Mouse (Mus musculus): ENCODE data around the gene Dpysl4.
A peak's percentile ranks its signal among the peaks of the same experiment; 100 is the strongest.

Dpysl4 gene

DNA sequence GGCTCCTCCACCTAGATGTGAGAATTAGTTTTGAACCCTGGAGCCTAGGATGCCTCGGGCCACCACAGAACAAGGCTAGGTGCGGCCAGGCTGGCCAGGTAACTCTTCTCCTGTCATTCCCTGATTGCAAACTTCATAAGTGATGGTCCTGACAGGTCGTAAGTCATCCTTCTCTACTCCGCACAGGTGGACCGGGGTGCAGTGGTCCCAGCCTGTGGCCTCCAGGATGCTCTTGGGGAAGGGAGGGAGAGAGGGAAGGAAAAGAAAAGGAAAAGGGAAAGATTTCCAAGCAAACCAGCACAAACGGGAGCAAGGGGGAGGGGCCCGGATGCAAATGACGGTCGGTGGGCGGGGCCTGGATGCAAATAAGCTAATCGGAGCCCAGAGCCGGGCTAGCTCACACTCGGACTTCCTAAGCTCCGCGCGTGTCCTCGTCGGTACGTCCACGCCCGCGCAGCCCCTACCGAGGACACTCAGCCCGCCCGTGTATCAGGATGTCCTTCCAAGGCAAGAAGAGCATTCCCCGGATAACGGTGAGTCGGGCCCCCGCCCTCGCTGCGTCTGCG is at the start of gene Dpysl4:
Gene Dpysl4, plus strand, starts transcription at position 373 of the 566 bp plus-strand sequence.
- peak; percentile 61 to 82 for DNase-seq (ENCODE audit: inconsistent age in 2 of 2, low spot score in 1 of 2)

- peak in 1 of 2 experiments; percentile 44 for DNase-seq (ENCODE audit: inconsistent age in 2 of 2, low spot score in 1 of 2)
These were observed 22.4 kb upstream of the Dpysl4 start for GRCm38 (mm10) chr7:139063406-139063805.

DNA sequence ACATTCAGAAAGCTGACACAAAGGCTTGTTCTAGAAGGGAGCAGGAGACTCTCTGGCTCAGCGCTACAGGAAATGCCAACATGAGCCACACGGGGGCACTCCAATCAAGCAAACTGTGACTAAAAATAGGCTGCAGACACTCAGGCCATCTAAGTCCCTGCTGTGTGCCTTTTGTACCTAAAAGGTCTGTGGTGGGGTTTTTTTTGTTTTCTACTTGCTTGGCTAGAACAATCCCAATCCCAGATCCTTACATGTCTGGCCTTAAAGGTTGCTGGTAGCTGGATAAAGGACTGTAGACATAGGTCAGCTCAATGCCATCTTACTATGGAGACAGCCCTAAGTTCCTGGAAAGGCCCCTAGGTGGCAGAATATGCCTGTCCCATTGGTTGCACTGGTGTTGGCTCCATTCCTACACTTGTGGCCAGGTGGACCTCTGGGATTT is 17.6 kb upstream of the Dpysl4 start:
- DNase-seq (ENCODE audit: inconsistent age in 2 of 2, low spot score in 1 of 2): peak; percentile 59 to 89

GRCm38 (mm10) chr7:139074189-139074588 is 11.6 kb upstream of the Dpysl4 start:
- no peak for DNase-seq (ENCODE audit: inconsistent age in 2 of 2, low spot score in 1 of 2)

DNA sequence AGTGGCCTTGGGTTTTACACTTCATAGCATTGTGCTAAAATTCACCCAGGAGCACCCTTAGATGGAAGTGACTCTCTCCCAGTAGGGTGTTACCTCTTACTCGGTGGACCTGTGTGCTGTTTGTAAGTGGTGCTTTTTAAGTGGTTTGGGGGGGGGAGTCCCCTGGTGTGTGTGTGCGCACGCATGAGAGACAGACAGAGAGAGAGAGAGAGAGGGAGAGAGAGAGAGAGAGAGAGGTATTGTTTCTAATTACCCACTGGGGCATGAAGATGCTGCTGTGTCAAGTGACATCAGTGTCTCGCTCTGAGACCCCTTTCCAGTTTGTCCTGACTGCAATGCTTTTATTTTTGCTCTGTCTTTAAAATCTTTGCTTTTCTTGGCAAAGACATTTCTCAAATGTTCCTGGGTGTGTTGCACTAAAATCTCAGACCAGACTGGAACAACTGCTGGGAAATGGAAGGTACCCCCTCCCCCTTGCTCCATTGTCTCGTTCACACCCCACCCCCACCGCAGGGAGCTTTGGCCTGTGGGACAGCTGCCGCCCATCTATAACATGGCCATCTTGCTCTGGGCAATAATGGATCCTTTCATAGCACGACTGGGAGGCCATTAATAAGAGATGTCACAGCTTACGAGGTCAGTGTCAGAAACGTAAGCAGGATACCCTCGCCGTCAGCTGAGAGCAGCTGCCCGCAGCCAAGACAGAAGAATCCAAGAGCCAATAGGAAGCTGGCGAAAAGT is 10.6 kb upstream of the Dpysl4 start:
- no peak for DNase-seq (ENCODE audit: inconsistent age in 2 of 2, low spot score in 1 of 2)

- no peak for DNase-seq (ENCODE audit: inconsistent age in 2 of 2, low spot score in 1 of 2)
These were observed 8.5 kb upstream of the Dpysl4 start for GRCm38 (mm10) chr7:139077283-139077682.

GRCm38 (mm10) chr7:139078181-139078580 is 7.6 kb upstream of the Dpysl4 start:
- no peak for DNase-seq (ENCODE audit: inconsistent age in 2 of 2, low spot score in 1 of 2)

DNA sequence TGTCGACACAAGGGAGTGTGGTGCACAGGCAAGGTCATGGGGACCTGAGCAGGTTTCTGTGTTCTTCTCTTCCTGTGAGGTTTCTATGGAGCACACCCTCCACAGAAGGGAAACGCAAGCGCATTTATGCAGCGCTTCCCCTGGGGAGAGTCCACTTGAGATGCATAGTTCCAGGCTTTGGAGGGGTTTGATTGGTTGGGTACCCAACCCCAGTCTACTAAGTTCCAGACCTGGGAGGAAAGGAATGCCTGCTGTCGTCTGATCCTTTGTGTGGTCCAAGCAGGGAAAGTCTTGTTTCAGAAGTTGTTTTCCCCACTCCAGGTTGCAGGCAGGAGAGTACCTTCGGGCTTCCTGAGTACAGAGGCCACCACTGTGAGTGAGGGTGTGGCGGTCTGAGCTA is 6.7 kb upstream of the Dpysl4 start:
- DNase-seq (ENCODE audit: inconsistent age in 2 of 2, low spot score in 1 of 2): no peak

DNA sequence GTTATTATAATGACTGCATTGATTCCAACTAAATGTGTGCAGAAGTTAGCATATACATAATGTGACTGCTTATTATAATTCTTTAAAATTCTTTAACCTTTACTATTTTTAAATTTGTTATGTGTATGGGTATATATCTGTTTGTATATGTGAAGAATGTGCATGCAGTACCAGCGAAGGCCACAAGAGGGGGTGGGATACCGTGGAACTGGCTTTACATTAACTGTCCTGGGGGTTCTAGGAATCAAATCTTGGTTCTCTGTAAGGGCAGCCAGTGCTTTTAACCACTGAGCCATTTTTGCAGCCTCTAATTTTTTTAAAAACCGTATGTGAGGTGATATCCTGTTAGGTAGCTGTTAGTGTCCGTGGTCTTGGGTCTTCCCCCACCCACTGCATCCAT is 5.1 kb upstream of the Dpysl4 start:
- DNase-seq (ENCODE audit: inconsistent age in 2 of 2, low spot score in 1 of 2): no peak

GRCm38 (mm10) chr7:139081158-139081557 is 4.6 kb upstream of the Dpysl4 start:
- no peak for DNase-seq (ENCODE audit: inconsistent age in 2 of 2, low spot score in 1 of 2)

DNA sequence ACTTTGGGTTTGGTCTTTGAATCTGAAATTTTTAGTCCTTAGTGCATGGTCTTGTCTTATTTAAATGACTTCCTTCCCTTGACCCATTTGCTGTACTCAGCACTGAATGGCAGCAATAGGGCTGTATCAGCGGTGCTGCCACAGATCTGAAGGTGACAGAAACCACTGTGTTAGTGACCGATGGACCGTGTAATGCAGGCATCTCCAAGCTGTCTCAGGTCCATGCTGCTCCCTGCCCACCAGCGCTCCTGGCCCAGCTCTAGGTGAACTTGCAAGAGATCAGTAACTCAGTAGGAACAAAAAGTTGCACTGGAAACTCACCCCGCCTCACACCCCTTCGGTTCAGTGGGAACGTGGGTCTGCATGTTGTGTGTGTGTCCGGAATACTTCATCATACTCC is 3.5 kb upstream of the Dpysl4 start:
- DNase-seq (ENCODE audit: inconsistent age in 2 of 2, low spot score in 1 of 2): no peak

GRCm38 (mm10) chr7:139084316-139084715 is 1.5 kb upstream of the Dpysl4 start:
- no peak for DNase-seq (ENCODE audit: inconsistent age in 2 of 2, low spot score in 1 of 2)

DNA sequence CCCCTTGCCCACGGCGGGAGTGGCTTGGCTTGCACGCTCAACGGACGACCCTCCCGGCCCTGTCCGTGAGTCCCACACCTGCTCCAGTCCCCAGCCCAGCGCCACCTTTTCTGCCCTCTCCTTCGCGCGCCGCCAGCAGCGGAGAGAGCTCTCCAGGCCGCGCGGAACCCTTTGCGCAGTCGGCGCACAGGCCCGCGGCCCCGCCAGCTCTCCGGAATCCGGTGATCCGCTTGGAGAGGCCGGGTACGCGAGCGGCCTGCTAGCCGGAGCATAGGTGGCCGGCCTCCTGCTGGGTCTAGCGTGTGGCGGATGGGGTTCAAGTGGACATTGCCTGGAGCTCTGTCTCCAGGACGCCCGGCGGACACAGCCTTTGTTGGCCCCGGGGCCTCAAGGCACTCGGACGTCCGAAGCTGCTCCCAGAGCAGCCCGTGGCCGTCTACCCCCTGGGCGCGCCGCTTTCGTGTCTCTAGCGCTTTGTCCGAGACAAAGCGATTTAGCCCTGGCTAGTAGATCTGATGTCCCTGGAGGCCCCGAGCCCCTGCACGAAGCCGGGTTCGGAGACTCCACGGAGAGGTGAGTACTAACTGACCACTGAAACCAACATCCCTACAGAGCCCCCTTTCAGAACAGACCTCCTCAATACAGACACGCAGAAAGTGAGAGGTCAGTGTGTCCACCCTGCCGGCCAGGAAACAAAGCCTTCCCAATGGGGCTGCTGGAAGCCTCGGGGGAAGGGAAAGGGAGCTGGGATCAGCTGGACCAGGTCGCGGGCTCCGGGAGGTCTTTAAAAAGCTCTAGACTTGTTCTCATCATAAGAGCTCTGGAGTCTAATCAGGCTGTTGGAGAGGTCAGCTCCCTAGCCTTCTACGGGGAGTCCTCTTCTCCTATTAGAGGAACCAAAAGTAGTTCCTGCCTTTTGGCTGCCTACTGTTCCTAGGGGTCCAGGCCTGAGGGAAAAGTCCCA is 676 bp downstream of the Dpysl4 start:
- DNase-seq (ENCODE audit: inconsistent age in 2 of 2, low spot score in 1 of 2): peak; percentile 25 to 66

DNA sequence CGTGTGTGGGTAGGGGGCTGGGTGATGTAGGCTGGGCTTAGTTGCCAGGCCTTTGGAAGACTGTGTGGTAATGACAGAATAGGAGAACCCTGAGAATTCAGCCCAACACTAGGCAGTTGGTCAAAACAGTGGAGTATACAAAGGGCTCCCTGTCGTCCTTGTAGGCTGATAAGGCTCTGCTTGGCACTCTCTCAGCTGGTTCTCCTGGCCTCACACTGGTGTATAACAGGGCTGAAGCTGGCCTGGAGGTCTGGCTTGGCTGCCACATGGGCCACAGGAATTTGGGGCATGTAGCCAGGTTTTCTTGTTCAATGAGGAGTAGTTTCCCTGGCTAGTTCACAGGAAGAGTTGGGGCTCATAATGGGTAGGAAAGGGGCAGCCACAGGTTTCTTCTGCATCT is 2.0 kb downstream of the Dpysl4 start:
- DNase-seq (ENCODE audit: inconsistent age in 2 of 2, low spot score in 1 of 2): peak in 1 of 2 experiments; percentile 38

DNA sequence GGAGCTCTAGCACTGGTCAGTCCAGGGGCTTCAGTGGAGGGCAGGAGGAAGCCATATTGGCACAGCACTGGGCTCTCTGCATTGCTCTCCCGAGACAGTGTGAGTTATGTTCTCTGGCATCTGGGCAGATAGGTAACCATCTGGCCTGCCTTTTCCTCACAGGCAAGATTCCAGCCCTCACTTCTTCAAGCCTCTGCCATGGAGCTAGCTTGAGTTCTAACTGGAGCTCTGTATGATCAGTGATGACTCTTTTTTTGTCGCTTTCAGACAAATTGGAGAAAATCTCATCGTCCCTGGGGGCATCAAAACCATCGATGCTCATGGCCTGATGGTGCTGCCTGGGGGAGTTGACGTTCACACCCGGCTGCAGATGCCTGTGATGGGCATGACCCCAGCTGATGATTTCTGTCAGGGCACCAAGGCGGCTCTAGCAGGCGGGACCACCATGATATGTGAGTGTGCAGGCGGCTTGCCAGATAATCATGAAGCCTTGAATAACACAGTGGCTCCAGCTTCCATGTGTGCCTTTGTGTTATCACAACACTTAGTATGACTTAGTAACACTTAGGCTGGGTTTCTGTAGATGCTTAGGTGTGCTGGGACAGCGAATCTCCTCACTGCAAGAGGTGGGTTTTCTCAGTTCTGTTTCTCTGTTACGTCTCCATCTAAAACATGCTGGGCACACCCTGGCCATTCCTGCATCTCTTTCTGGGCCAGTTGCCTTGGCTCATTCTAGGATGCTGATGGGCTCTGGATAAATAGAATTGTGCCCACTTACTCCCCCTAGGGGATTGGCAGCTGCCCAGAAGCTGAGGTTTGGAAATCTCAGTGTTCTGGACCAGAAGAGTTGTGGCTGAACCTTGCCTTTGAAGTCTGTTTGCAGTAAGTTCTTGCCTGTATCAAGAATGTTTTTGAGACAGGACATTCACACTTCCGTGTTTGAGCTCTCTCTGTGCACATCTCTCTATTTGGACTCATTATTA is 4.4 kb downstream of the Dpysl4 start:
- no peak for DNase-seq (ENCODE audit: inconsistent age in 2 of 2, low spot score in 1 of 2)

GRCm38 (mm10) chr7:139091681-139092080 is 5.9 kb downstream of the Dpysl4 start:
- no peak for DNase-seq (ENCODE audit: inconsistent age in 2 of 2, low spot score in 1 of 2)

- no peak for DNase-seq (ENCODE audit: inconsistent age in 2 of 2, low spot score in 1 of 2)
These were observed 6.9 kb downstream of the Dpysl4 start for GRCm38 (mm10) chr7:139092676-139093075.

DNA sequence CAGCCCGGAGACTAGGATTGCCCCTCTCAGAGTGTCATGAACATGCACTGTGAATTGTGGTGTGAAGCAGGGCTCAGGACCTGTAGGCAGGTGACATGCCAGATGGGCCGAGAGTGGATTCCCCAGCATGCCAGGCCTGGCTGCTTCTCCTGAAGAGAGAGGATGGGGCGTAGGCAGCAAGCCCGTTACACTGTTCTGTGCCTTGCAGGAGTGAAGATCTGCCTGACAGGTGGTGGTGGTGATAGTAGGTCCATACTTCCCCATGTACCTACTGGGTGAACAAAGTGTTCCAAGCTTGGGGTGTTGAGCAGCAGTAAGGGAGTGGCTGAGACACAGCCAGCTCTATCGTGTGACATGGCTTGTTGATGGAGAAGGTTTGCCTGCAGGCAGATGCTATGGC is 7.3 kb downstream of the Dpysl4 start:
- no peak for DNase-seq (ENCODE audit: inconsistent age in 2 of 2, low spot score in 1 of 2)

DNA sequence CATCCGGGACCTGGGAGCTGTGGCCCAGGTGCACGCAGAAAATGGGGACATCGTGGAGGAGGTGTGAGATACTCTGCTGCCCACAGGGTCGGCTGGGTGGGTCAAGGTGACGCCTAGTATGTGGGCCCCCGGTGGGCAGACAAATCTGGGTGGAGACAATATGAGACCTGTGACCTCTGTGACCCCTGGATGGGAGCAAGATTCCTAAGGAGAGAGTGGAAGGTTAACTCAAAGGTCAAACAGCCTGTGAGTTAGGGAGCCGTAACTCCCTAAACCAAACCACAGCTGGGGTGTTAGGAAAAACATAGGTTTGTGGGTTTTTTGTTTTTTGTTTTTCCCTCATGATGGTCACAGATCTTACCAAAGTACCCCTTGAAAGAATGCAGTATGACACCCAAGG is 8.0 kb downstream of the Dpysl4 start:
- no peak for DNase-seq (ENCODE audit: inconsistent age in 2 of 2, low spot score in 1 of 2)

DNA sequence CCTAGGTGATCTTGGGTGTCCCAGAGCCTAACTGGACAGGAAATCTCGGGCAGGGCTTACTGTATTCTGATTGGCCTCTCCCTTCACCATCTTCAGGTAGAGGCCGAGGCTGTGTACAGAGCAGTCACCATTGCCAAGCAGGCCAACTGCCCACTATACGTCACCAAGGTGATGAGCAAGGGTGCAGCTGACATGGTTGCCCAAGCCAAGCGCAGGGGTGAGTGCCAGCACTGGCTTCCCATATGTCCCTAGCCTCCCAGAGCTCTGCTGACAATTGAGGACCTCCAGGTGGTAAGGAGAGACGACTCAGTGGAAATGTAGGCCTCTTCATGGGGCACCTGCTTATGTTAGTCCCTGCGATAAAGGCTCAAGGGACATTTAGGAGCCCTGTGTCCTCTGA is 9.0 kb downstream of the Dpysl4 start:
- no peak for DNase-seq (ENCODE audit: inconsistent age in 2 of 2, low spot score in 1 of 2)
